ENCODE assay signal across 1 mouse cellular context in genomic region chr13:30750461-30751303, GRCm38 (mm10).
TF ChIP-seq lines count a peak whose summit lies in the region.

No protein-coding gene starts in this region.

TF ChIP-seq in CH12.LX, 34 proteins besides CTCF, POLR2A, EP300 and RAD21 (continued from another document):
- TF ChIP-seq USF2 (conservative IDR thresholded peaks at IDR 0.05; ENCODE audit: low read depth, low read length) (no peak), MAFK (IDR thresholded peaks at IDR 0.05; ENCODE audit: insufficient replicate concordance, low read length) (no peak; the same call in 1 of the 2 replicates), TBP (conservative IDR thresholded peaks at IDR 0.05; ENCODE audit: low read depth, low read length) (no peak), POLR2AphosphoS2 (IDR thresholded peaks at IDR 0.05; ENCODE audit: low read depth, low read length) (no peak), KAT2A (IDR thresholded peaks at IDR 0.05; ENCODE audit: insufficient replicate concordance, low read length) (no peak), SMC3 (IDR thresholded peaks at IDR 0.05; ENCODE audit: low read depth, low read length) (no peak)
